Mouse (Mus musculus) ovary, postnatal 14 days (tissue): ENCODE measurements at regions not wholly inside any gene's neighbourhood (a gene's known extent, or its start where the extent isn't known, plus 50 kb on each side); places are given as distances from the start of the nearest gene placed in this dataset.
"Not testable (repeated sequence)": the region's sequence is repeated elsewhere in the genome, so short reads cannot be mapped to it uniquely, and the experiment has no call there.

Experiments
- DNase-seq: peaks from one replicate; pipeline ENCODE4 v3.0.0; 2022; ENCODE audit warnings: low spot score

- DNase-seq, result no peak
These were observed 67.5 kb upstream of the Map9 start for GRCm38 (mm10) chr3:82290373-82290772.

GRCm38 (mm10) chr3:82288996-82289395 is 68.8 kb upstream of the Map9 start:
- no peak for DNase-seq

- DNase-seq, result no peak
These were observed 80.7 kb upstream of the Map9 start for GRCm38 (mm10) chr3:82276977-82277714.

- DNase-seq, result no peak
These were observed 82.0 kb upstream of the Map9 start for GRCm38 (mm10) chr3:82275822-82276203.

- DNase-seq, result peak; percentile 37
These were observed 82.7 kb upstream of the Map9 start for GRCm38 (mm10) chr3:82274945-82275821.

- no peak for DNase-seq
These were observed 83.5 kb upstream of the Map9 start for GRCm38 (mm10) chr3:82274196-82274937.

GRCm38 (mm10) chr3:82273511-82273910 is 84.3 kb upstream of the Map9 start:
- DNase-seq, result not testable (repeated sequence)

- no peak for DNase-seq
These were observed 85.9 kb upstream of the Map9 start for GRCm38 (mm10) chr3:82271965-82272364.

- no peak for DNase-seq
These were observed 91.9 kb upstream of the Map9 start for GRCm38 (mm10) chr3:82265941-82266340.

- DNase-seq, result no peak
These were observed 95.9 kb upstream of the Map9 start for GRCm38 (mm10) chr3:82261976-82262375.

GRCm38 (mm10) chr3:82259986-82260652 is 97.7 kb upstream of the Map9 start:
- no peak for DNase-seq

- no peak for DNase-seq
These were observed 105.2 kb upstream of the Gucy1a1 start for GRCm38 (mm10) chr3:82250796-82251261.

GRCm38 (mm10) chr3:82249968-82250795 is 104.6 kb upstream of the Gucy1a1 start:
- no peak for DNase-seq

GRCm38 (mm10) chr3:82236377-82237057 is 90.9 kb upstream of the Gucy1a1 start:
- no peak for DNase-seq

GRCm38 (mm10) chr3:82234306-82234705 is 88.7 kb upstream of the Gucy1a1 start:
- DNase-seq, result no peak

GRCm38 (mm10) chr3:82223379-82223778 is 77.8 kb upstream of the Gucy1a1 start:
- no peak for DNase-seq

- DNase-seq, result no peak
These were observed 76.3 kb upstream of the Gucy1a1 start for GRCm38 (mm10) chr3:82221924-82222323.

GRCm38 (mm10) chr3:82219192-82219885 is 73.8 kb upstream of the Gucy1a1 start:
- not testable (repeated sequence) for DNase-seq

- DNase-seq, result no peak
These were observed 69.2 kb upstream of the Gucy1a1 start for GRCm38 (mm10) chr3:82214566-82215465.
